Mouse (Mus musculus) ES-E14 (cell line): Measurements from ENCODE around the gene Vsir. TPM values are rescaled to one million over a fixed set of nuclear protein-coding genes. Genes with fewer than 3 reads are reported as not detected.

Source experiments
- DNase-seq: peaks from one replicate; pipeline ENCODE4 v3.0.0-alpha.2; 2013; ENCODE audit warnings: low read depth, low spot score
- H3K27ac ChIP-seq: 2 replicates; pipeline ENCODE4 v1.5.1; 2012; ENCODE audit warnings: low read depth, mild to moderate bottlenecking, low read length, moderate library complexity, mixed read lengths; ENCODE audit not compliant: poor library complexity, insufficient read depth, severe bottlenecking
- H3K36me3 ChIP-seq: 2 replicates; pipeline ENCODE4 v1.6.1; 2012; ENCODE audit warnings: mild to moderate bottlenecking, low read length, moderate library complexity, mixed read lengths; ENCODE audit not compliant: control insufficient read depth, poor library complexity, insufficient read depth, severe bottlenecking
- H3K4me1 ChIP-seq, 2 experiments: fragments of 150-350 bp in 1 of 2; sonication (generic) in 1 of 2; 2 replicates each; pipeline ENCODE4 v1.6.1; 2012; ENCODE audit warnings: low read length in 2 of 2, mild to moderate bottlenecking in 1 of 2, mixed read lengths in 1 of 2; ENCODE audit not compliant: control insufficient read depth in 2 of 2, insufficient read depth in 2 of 2, poor library complexity in 1 of 2
- H3K4me3 ChIP-seq, 2 experiments: fragments of 150-350 bp in 1 of 2; sonication (generic) in 1 of 2; 2 replicates each; pipeline ENCODE4 v1.5.1; 2012; ENCODE audit warnings: low read length in 2 of 2, low read depth in 1 of 2, mild to moderate bottlenecking in 1 of 2, mixed read lengths in 1 of 2; ENCODE audit not compliant: insufficient read depth in 1 of 2, poor library complexity in 1 of 2, severe bottlenecking in 1 of 2
- H3K9ac ChIP-seq: 2 replicates; pipeline ENCODE4 v1.6.1; 2012; ENCODE audit warnings: low read depth, mild to moderate bottlenecking, low read length, mixed read lengths; ENCODE audit not compliant: poor library complexity, insufficient read depth, severe bottlenecking
- H3K9me3 ChIP-seq: fragments of 150-350 bp; sonication (generic); 2 replicates; pipeline ENCODE4 v1.6.1; 2012; ENCODE audit warnings: low read depth, mild to moderate bottlenecking, low read length; ENCODE audit not compliant: control insufficient read depth, insufficient read depth
- CHD2 ChIP-seq: IDR thresholded peaks from 2 replicates; pipeline ENCODE4 v1.6.1; 2014; ENCODE audit warnings: mild to moderate bottlenecking, low read depth, low read length, inconsistent platforms
- HCFC1 ChIP-seq: IDR thresholded peaks from 2 replicates; pipeline ENCODE4 v1.6.1; 2012; ENCODE audit warnings: low read length, inconsistent platforms, borderline replicate concordance; ENCODE audit not compliant: insufficient read depth
- MAFK ChIP-seq: IDR thresholded peaks from 2 replicates; pipeline ENCODE4 v1.6.1; 2014; ENCODE audit warnings: mild to moderate bottlenecking, low read depth, low read length, inconsistent platforms; ENCODE audit not compliant: insufficient read depth
- ZC3H11A ChIP-seq: IDR thresholded peaks from 2 replicates; pipeline ENCODE4 v1.6.1; 2012; ENCODE audit warnings: low read depth, mild to moderate bottlenecking, inconsistent platforms, low read length, borderline replicate concordance
- ZNF384 ChIP-seq: IDR thresholded peaks from 2 replicates; pipeline ENCODE4 v1.6.1; 2012; ENCODE audit warnings: low read depth, low read length, inconsistent platforms
- in situ Hi-C, 2 experiments: fragments of 600-800 bp; cut with MboI; formaldehyde crosslinking; loops; one replicate each; pipeline ENCODE4 v1.15.1; 2025; ENCODE audit warnings: low sequenced_read_pairs in 2 of 2, inconsistent platforms in 1 of 2; ENCODE audit not compliant: unreplicated experiment in 2 of 2
- total RNA-seq: library from RNA; depleted of rRNA; stranded (reverse); fragments of 300-350 nt; gene quantifications from 2 replicates; pipeline ENCODE4 v1.2.3, GENCODE M21; 2012

Gene Vsir
- total RNA-seq, 1 experiment: 5.5 TPM

- no peak overlapping the region for H3K27ac ChIP-seq
- no peaks in the 10 kb centered on the region for H3K9me3 ChIP-seq
- TF ChIP-seq ZNF384: no peak
- no peak for TF ChIP-seq HCFC1
- TF ChIP-seq MAFK: no peak
- no peak for TF ChIP-seq CHD2
- no peak for TF ChIP-seq ZC3H11A
- no peak overlapping the region for H3K9ac ChIP-seq
- in situ Hi-C loops: no loop called here
- DNase-seq: no peak
- no peaks in the 10 kb centered on the region for H3K36me3 ChIP-seq
- no peak overlapping the region for H3K4me3 ChIP-seq
- no peaks in the 10 kb centered on the region for H3K4me1 ChIP-seq
These were observed 16.8 kb downstream of the Vsir start for GRCm38 (mm10) chr10:60363426-60363825.

DNA sequence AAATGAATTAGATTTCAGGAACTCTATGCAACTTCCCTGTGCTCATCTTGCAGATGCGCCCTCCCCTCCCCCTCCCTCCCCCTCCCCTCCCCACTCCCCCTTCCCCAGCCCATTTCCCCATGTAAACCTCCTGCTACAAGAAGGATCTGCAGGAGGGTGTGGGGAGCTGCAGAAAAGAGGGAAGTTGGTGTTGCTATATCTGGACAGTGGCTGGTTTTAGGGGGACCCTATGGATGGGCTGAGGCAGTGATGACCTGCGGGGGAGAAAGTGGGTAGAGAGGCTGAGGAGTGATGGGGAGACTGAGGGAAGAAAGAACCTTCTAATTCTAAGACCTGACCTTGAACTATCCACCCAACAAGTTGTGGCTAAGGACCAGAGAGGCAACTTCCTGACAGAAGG, 20.5 kb downstream of the Vsir start:
- Histone ChIP-seq H3K9me3 (no peaks in the 10 kb centered on the region), H3K27ac (no peak overlapping the region), H3K9ac (no peak overlapping the region), H3K36me3 (no peaks in the 10 kb centered on the region), H3K4me3 (no peak overlapping the region), H3K4me1 (no peaks in the 10 kb centered on the region)
- in situ Hi-C loops: no loop called here
- no peak for TF ChIP-seq MAFK
- TF ChIP-seq ZNF384: no peak
- TF ChIP-seq ZC3H11A: no peak
- TF ChIP-seq HCFC1: no peak
- TF ChIP-seq CHD2: no peak
- DNase-seq: no peak

DNA sequence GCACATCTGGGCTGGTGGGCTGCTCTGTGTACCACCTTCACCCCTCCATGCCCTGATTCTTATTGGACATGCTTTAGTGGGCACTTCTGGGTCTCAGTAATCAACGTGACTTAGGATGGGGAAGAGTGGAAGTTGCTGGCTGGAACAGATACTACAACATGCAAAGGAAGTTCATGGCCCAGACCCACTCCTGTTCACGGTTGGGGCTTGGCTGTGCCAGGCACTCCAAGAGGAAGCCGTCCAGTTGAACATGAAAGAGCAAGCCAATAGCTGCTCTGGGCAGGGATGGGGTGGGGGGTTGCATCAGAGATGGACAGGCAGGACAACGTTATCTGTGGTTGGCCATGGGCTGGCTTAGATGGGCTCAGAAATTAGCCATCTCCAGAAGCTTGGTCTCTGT, 21.3 kb downstream of the Vsir start:
- Histone ChIP-seq H3K4me3 (no peak overlapping the region), H3K9me3 (no peaks in the 10 kb centered on the region), H3K4me1 (no peaks in the 10 kb centered on the region), H3K27ac (no peak overlapping the region), H3K9ac (no peak overlapping the region), H3K36me3 (no peaks in the 10 kb centered on the region)
- in situ Hi-C loops: no loop called here
- TF ChIP-seq HCFC1 (no peak), ZC3H11A (no peak), ZNF384 (no peak), CHD2 (no peak), MAFK (no peak)
- no peak for DNase-seq

DNA sequence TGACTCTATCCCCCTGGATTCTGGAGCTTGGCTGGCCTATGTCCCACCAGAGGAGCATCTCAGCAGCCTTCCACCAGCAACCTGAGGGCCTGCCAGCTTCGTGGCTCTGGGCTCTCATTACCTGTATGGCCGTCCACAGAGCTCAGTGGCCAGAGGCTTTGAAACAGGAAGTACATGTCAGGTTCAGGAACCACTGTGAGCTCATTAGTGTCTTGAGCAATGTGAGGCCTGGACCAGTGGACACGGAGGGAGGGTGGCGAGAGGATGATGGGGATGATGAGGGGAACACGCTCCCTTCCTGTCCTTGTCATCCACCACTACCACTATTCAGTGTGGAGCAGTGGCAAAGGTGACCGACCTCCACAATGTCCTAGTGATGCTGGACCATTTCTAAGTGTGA, 22.8 kb downstream of the Vsir start:
- Histone ChIP-seq H3K36me3 (no peaks in the 10 kb centered on the region), H3K9ac (no peak overlapping the region), H3K9me3 (no peaks in the 10 kb centered on the region), H3K4me3 (no peak overlapping the region), H3K4me1 (no peaks in the 10 kb centered on the region), H3K27ac (no peak overlapping the region)
- in situ Hi-C loops: no loop called here
- TF ChIP-seq MAFK: no peak
- no peak for TF ChIP-seq ZC3H11A
- no peak for TF ChIP-seq HCFC1
- TF ChIP-seq ZNF384: no peak
- no peak for TF ChIP-seq CHD2
- no peak for DNase-seq

DNA sequence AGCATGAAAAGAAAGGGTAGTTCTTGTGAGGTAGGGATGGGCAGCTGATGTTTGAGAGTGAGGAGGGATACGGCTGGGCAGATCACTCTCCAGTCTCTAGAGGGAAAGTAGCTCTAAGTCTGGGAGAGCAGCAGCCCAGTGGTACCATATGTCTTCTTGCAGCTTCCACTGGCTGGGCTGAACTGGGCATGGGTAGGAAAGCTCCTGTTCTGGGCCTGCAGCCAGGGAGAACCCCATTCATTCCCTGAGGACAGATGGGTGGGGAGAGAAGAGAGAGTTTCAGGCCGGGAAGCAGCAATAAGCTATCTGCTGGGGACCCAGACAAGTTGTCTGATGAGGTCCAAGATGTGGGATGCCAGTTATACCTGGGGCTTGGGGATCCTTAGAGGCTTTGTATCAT, 23.4 kb downstream of the Vsir start:
- TF ChIP-seq MAFK: no peak
- TF ChIP-seq HCFC1: no peak
- TF ChIP-seq ZC3H11A: no peak
- TF ChIP-seq ZNF384: no peak
- in situ Hi-C loops: no loop called here
- Histone ChIP-seq H3K27ac (no peak overlapping the region), H3K36me3 (no peaks in the 10 kb centered on the region), H3K4me3 (no peak overlapping the region), H3K4me1 (no peaks in the 10 kb centered on the region), H3K9me3 (no peaks in the 10 kb centered on the region), H3K9ac (no peak overlapping the region)
- DNase-seq: no peak
